Mouse (Mus musculus) cerebellum, adult 2 months (tissue): Measurements from ENCODE around the gene Mtmr3.

Experiments used
- CTCF ChIP-seq: fragments of 200-500 bp; IDR thresholded peaks from 2 replicates; pipeline ENCODE4 v1.5.1; 2011; ENCODE audit warnings: low read depth, mild to moderate bottlenecking, control low read depth, low read length, moderate library complexity, borderline replicate concordance; ENCODE audit not compliant: insufficient read depth
- POLR2A ChIP-seq: fragments of 200-500 bp; IDR thresholded peaks from 2 replicates; pipeline ENCODE4 v1.6.1; 2011; ENCODE audit warnings: low read length, control low read depth, borderline replicate concordance; ENCODE audit not compliant: insufficient read depth

DNA sequence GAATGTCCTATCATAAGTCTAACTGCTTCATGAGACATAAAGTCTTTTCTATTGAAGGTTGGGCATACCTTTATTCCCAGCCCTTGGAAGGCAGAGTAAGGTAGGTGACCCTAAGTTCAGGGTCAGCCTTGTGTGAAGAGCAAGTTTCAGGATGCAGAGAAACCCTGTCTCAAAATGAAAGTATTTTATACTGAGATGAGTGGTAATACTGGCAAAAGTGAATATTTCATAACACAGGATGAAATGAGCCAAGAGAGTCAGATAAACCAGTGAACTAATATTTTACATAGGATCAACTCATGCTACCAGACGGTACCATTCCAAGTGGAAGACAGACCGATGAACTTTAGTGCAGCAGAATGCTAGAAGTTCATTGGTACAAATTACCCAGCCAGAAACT is 3.7 kb upstream of the Mtmr3 start:
- TF ChIP-seq CTCF (no peak), POLR2A (no peak)
